Mouse (Mus musculus): ENCODE measurements around the gene Rps6.

The Rps6 gene

GRCm38 (mm10) chr4:86852018-86852417 is 5.2 kb downstream of the Rps6 start:
- in situ Hi-C loops (cut with MboI, MseI): no loop called here

- in situ Hi-C loops (cut with MboI, MseI): no loop called here
Observed at GRCm38 (mm10) chr4:86851331-86851730, 5.9 kb downstream of the Rps6 start.

- in situ Hi-C loops (cut with MboI, MseI): loop anchor here (10.0 kb wide), 1 partner anchor 272 kb away; the partner anchor contains the start of gene Rraga
Observed at GRCm38 (mm10) chr4:86847246-86847645, 10.0 kb downstream of the Rps6 start.

GRCm38 (mm10) chr4:86845384-86845783 is 11.8 kb downstream of the Rps6 start:
- in situ Hi-C loops (cut with MboI, MseI): loop anchor here (10.0 kb wide), 1 partner anchor 271 kb away; the partner anchor contains the start of gene Rraga

GRCm38 (mm10) chr4:86841141-86841540 is 16.1 kb downstream of the Rps6 start:
- in situ Hi-C loops (cut with MboI, MseI): loop anchor here (10.0 kb wide), 1 partner anchor 266 kb away; the partner anchor contains the start of gene Rraga

- in situ Hi-C loops (cut with MboI, MseI): no loop called here
Observed at GRCm38 (mm10) chr4:86831896-86832295, 25.3 kb downstream of the Rps6 start.

GRCm38 (mm10) chr4:86825143-86825542 is 32.1 kb downstream of the Rps6 start:
- in situ Hi-C loops (cut with MboI, MseI): no loop called here

GRCm38 (mm10) chr4:86823169-86823568 is 34.0 kb downstream of the Rps6 start:
- in situ Hi-C loops (cut with MboI, MseI): no loop called here

- in situ Hi-C loops (cut with MboI, MseI): no loop called here
Observed at GRCm38 (mm10) chr4:86814850-86815249, 42.4 kb downstream of the Rps6 start.

GRCm38 (mm10) chr4:86810604-86811003 is 46.6 kb downstream of the Rps6 start:
- in situ Hi-C loops (cut with MboI, MseI): no loop called here

All from T-helper 1 cell (primary cell).